Mouse (Mus musculus): ENCODE results near the gene Col6a1.

Col6a1 gene

DNA sequence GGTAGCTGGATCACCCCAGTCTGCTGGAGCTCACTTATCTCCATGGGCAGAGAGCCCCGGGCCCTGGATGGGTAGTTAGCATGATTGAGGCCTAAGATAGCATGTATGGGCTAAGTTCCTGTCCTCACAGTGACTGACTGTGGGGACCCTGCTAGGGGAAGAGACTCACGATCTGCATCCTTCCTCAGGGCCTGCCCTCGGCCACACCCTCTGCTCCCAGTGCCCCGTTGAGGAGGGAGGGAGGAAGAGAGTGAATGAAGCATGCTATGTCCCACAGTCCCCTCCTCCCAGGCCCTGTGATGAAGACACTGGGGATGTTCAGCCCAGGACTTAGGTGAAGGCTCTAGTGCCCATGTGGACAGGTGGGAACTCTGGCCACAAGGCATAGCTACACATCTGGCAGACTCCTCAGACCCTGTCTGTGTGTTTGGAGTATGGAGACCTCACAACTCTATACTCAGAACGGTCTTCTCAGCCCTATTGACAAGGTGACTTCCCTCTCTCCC is 1.7 kb downstream of the Col6a1 start:
- DNase-seq (ENCODE audit: low spot score in 2 of 2) = no peak

DNA sequence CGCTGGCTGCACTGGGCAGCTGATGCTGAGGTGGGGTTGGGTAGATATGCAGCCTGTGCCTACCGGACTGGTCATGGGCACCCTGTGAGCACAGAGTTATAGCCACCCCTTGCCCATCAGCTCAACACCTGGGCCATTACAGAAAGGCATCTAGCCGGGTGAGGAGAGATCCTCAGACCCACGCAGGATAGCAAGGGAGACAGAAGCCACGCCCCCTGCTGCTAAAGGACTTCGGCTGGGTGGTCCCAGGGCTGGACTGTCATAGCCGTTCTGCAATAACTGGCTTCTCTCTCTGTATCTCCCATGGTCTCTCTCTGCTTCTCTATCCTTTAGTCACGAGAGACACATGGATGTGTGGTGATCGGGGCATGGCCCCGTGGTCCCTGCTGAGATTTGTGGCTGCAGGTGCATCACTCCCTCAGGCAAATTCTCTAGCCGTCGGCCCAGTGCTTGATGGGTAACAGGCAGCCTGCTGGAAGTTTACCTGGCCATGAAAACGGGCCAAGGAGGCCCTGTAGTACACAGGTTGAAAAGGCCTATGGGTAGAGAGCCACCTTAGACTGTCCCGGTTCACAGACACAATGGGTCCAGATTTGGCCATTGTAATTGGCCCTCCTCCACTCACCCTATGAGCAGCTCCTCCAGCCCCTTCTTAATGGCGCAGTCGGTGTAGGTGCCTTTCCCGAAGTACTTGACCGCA is 3.1 kb downstream of the Col6a1 start:
- no peak for DNase-seq (ENCODE audit: low spot score in 2 of 2)

DNA sequence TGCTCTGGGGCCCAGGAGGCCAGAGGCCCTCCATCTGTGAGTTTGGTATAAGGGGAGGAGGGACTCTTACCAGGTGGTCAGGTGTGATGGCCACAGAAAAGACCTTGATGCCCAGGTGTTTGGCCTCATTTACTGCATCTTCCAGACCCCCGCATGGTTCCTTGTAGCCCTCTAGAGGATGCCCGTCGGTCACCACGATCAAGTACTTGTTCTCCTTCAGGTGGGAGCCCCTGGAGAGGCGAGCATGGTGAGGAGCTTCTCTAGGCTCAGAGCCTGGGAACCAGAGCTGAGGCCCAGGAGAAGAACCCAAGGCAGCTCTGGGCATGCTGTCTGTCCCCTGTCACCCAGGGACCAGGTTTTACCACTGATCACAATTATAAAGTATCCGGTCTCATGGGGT is 4.2 kb downstream of the Col6a1 start:
- DNase-seq (ENCODE audit: low spot score in 2 of 2) = no peak

DNA sequence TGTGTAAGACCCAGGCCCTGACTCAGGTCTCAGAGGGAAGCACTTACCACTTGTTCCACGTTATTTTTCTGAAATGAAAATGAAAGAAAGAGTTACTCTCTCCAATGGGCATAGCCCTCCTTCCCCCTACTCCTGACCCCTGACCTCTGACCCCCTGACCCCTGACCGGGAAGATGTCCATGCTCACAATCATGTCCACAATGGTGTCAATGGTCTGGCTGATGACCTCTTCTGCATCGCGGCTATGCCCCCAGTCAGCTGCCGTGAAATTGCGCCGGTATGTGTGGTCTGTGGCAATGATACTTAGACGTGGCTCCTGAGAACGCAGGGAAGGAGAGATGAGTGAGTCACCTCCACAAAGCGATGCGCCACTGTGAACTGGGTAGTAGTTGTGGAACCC is 4.8 kb downstream of the Col6a1 start:
- no peak for DNase-seq (ENCODE audit: low spot score in 2 of 2)

DNA sequence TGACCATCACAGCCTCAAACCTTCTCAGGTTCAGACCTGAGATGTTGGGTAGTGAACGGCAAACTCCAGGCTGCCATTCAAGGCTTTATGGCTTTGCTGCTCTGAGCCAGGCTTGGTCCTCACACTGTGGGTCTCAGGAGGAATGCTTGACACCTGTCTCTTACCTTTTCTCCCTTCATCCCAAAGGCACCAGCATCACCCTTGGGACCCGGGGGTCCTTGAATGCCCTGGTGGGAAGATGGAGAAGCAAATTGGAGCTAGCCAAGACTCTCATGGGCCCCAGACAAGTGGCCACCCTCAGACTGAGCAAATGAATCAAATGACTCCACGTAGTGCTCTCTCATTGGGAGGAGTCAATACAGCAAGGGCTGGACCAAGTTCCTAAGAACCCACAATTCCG is 8.3 kb downstream of the Col6a1 start:
- DNase-seq (ENCODE audit: low spot score in 2 of 2) = no peak

DNA sequence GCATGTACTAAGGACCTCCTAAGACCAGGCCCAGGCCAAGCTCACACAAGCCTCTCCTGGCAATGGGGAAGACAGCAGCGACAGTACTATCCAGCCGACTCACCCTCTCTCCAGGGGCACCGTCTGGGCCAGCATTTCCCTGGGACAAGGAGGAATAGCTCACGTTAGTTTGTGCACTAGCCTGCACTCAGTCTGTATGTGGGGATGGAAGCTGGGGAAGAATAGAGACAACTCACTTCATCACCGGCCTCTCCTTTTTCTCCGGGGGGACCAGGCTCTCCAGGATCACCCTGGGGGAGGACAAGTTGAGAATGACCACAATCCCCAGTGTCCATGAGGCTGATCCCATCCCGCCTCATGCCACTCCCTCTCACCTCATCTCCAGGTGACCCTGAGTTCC is 8.9 kb downstream of the Col6a1 start:
- DNase-seq (ENCODE audit: low spot score in 2 of 2) = no peak

DNA sequence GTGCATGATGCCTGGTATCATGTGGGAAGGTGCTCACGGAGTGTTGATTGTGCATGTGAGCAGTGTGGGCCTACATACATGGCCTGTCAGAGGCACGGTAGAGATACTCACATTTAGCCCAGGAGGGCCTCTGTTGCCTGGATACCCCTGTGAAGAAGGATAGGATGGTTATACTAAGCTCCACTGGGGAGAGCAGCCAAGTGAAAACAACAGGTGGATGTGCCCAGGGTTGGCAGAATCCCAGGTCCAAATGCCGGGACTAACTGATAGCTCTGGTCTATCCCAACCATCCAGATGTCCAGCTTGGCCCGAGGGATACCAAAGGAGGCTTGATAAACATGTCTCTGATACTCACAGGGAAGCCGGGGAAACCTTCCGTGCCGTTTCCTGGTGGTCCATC is 11.7 kb downstream of the Col6a1 start:
- DNase-seq (ENCODE audit: low spot score in 2 of 2) = no peak

DNA sequence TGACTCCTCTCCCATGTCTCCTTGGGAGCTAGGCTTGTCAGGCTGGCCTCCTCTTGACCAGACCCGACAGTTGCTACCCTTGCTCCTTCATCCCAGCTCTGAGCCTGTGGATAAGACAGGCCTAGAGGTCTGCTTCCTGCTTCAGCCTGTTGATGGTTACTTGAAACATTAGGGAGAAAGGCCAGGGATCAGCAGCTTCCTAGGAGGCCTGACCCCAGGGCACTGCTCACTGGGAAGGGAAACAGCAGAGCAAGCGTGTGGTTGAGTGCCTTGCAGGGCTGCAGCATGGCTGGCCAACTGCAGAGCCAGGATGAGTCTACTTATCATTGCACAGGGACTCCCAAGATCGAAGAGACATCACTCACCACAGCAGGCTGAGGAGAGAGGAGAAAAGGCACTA is 13.5 kb downstream of the Col6a1 start:
- no peak for DNase-seq (ENCODE audit: low spot score in 2 of 2)

DNA sequence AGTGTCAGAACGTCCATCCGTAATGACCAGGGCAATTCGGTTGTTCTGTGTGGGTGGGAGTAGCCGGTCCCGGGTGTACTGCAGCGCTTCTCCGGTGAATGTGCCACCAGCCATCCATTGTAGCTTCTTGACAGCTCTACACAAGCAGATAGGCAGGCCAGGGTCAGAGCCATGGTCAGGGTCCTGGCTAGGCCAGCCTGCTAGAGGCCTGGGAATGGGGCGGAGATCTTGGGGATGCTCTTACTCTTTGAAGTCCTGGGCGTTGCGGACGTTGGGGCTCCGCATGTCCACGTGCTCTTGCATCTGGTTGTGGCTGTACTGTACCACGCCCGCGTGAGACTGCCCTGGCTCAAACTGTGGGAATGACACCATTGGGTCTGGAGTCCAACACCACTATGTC is 14.6 kb downstream of the Col6a1 start:
- no peak for DNase-seq (ENCODE audit: low spot score in 2 of 2)

DNA sequence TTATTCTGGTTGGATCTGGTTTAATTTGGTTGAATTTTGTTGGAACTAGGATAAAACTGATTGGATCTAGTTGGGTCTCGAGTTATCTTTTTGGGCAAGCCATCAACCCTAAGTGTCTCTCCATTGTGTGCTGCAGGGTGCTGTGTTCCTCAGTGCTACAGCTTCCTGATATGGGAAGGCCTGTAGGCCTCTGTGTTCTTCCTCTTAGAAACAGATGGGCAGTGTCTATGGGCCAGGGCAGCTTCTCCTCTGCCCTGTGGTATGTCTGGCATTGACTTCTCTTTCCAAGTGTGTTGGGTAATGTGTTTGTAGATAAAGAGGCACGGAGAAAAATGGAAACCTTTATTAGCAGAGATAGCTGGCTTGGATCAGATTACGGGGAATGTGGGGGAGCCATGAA is 17.5 kb downstream of the Col6a1 start:
- no peak for DNase-seq (ENCODE audit: low spot score in 2 of 2)

DNA sequence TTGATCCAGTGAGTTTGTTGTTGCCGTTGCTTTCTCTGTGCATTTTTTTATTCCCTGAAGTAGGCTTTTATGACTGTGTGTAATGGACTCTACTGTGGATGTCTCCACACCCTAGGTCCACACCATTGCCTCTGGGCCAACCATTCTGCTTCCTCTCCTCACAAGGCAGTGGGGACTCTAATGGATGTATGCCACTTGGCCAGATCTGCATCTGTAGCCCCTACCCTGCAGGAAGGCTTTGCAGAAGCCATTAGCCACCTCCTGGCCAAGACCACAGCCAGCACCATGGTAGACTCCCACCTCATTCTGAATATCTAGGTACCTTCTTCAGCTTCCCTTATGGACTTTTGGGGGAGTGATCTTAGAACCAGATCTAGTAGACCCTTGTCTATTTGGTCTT is 18.4 kb downstream of the Col6a1 start:
- DNase-seq (ENCODE audit: low spot score in 2 of 2) = no peak

DNA sequence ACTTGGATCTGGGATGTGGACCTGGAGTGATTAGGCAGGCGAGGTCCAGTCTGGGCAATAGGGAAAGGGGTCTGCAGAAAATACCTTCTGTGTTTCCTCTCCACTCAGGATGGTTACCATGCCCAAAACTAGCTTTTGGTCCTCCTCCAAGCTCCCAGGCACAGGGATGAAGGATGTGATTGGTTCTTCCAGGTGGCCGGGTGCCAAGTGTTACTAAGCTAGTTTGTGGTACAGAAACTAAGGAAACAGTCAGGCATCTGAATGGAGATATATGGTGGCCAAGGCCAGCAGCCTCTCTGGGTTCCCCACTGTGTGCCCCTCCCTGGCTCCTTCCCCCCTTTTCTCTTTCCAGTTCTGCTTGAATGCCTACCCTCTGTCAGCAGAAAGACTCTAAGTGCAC is 19.0 kb downstream of the Col6a1 start:
- no peak for DNase-seq (ENCODE audit: low spot score in 2 of 2)

DNA sequence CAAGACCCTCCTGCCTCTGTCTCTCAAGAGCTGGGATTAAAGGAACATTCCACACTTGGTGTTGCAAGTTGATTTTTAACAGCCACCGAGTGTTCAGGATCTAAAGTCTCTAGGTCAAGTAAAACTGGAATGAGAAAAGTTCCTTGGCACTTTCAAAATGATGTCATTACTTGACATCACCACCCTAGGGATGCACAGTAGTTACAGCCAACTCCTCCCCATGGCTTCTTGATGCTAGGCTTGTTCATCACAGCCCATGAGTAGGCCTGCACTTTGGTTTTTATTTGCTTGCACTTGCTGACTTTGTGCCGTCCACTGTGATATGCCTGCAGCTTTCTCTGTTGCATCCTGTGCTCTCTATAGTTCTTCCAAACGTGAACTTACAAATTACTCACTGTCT is 21.6 kb downstream of the Col6a1 start:
- no peak for DNase-seq (ENCODE audit: low spot score in 2 of 2)

DNA sequence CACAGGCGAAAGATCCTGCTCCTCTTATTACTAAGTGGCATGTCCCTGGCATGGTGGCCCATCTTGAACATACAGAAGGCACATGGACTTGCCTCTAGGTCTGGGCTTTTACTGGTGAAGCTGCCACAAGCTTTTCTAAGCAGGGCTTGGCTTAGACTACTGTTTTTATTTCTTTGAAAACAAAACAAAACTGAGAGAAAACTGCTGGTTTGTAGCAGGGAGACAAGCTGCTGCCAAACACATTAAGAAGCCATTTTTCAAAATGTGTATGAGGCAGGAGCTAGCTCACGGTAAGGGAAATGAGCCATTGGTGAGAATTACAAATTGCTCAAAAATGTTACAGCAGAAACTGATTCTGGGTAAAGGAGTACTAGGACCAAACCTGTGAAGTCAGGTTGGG is 24.5 kb downstream of the Col6a1 start:
- no peak for DNase-seq (ENCODE audit: low spot score in 2 of 2)

DNA sequence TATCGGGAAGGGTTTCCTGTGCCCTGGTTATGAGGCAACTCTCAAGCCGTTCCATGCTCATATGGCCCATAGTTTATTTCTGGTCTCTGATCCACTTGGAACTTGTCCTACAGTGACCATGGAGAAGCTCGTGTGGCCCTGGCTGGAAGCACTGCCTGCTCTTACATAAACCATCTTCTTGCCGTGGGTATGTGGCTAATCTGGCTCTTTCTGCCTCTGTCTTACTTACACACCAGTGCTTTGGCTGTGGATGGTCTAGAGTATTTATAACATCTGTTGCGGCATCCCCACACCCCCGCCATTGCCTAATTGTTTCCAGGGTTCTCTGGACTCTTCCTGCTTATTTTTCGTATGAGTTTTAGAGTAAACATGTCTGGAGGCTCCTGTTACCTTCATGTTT is 26.2 kb downstream of the Col6a1 start:
- DNase-seq (ENCODE audit: low spot score in 2 of 2) = no peak

DNA sequence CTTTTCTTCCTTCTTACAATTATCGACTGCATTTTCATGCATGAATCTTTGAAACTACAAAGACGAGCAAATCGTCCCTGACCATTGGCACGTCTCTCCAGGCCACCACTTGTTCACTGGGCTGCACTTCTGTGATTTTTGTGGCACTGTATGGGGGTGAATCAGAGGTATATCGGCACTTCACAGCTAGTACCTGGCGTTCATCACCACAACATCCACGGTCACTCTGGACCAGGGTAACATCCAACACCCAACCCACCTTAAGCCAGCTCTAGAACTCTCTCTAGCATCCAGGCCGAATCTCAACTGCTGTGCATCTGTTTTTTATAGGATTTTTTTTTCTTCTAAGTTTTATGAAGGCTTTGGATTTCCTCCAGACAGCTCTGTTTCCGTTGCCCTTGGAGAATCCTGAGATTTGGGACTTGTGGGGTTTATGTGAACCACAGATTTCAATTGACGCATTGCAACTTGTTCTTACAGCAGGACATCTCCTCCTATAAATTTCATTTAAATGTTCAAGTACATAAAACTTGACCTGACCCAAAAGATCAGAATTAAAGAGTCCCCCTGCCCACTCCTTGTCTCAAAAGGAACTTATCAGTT is 30.6 kb downstream of the Col6a1 start:
- no peak for DNase-seq (ENCODE audit: low spot score in 2 of 2)

DNA sequence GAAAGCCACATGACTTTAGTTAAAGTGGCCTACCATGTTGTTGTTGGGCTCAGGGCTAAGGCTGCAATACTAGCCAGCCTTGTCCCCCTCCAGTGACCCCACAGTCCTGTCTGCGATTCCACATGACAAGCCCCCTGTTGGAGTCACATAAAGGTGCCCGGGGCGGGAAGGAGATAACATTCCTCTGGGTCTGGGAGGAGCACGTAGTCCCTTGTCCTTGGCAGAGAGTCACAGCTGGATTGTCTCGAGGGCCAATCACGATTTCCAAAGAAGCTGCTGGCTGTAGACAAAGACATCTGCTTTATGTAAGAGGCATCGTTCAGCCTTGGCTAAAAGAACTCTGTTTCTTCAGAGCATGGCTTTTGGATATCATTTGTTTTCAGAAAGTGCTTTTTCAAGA is 31.2 kb downstream of the Col6a1 start:
- DNase-seq (ENCODE audit: low spot score in 2 of 2) = no peak

DNA sequence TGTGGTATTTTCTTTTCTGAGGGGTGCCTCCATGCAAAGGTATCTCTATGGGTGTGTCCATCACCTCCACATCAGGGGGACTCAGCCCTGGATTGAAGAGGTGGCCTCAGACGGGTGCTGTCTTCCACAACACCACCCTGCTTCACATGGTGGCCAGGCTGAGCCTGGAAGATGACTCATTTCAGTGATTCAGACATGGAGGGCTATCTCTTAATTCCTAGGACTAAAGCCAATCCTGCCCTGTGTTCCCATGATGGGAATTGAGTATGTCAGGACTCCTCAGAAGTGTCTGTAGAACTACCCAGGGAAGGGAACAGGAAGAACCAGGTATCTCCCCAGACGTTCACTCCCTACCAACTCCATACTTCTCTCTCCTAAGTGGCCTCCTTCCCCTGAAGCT is 32.5 kb downstream of the Col6a1 start:
- no peak for DNase-seq (ENCODE audit: low spot score in 2 of 2)

DNA sequence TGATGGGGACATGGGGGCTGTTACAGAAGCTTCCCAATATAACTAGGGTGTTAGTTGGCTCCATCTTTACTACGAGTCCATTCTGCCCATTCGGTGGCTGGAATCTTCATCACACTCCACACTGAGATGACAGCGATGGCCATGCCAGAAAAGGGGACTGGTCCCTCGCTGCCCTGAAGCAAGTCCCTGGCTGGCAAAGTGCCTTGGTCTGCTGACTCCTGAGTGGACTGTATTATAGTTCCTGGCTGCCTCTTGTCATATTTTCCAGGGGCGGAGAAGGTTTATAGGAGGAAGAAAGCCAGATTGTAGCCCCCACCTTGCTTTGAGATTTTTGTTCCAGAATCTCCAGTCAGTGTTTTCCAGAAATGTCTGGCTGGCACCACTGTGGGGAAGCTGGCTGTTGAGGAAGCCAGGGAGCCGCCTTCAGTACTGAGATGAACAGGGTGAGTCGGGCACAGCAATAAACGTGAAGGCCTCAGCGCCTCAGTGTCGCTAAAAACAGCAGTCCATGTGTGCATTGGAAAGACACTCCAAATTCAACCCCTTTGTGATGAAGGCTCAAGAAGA is 40.4 kb downstream of the Col6a1 start:
- no peak for DNase-seq (ENCODE audit: low spot score in 2 of 2)

DNA sequence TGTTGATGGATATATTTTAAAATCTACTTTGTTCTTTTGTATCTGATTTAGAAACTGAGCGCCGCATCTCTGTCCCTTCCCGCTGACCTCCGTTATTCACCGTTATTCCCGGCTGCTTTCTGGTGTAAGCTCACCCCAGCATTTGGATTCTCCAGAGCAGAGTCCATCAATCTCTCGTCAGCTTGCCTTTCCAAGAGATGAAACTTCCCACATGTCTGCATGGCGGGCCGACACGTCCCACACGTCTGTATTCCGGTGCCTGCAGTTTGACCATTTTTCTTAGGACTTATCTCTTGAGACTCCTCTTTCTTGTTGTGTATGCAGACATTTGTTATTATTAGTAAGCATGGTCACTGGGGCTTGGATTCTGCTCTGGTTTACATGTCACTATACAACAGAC is 42.0 kb downstream of the Col6a1 start:
- DNase-seq (ENCODE audit: low spot score in 2 of 2) = no peak

DNA sequence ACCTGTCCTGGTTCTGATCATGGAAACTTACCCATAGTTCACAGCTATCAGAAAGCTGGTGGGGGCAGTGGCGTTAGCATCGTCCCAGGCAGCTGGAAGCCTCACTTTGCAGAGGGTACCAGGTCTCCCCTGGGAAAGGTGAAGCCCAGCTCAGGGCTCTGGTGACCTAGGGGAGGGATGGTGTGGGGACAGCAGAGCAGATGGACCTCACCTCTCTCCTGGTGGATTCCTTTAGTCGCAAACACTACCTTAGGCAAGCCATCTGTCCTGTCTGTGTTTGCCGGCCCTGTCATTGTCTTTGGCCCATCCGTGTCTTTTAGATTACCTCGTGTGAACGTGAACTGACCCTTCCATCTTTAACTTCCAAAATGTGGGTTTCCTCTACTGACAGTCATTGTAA is 42.5 kb downstream of the Col6a1 start:
- no peak for DNase-seq (ENCODE audit: low spot score in 2 of 2)

DNA sequence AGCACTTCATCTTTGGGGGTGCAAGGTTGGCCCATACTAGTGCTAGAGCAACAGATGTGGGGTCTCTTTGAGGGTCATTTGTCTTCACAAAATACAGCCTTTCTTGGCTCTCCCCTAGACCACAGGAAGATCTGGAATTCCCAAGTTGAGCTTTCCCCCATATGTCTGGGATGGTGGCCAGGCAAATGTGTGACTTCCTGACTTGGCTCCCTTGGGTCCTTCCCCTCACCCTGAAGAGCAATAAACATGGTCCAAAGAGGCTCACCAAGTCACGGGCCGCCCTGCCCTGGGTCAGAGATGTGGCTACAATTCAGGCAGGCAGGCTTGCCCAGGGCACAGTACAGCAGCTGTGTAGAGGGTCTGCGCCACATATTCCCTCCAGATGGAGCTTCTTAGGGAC is 44.1 kb downstream of the Col6a1 start:
- DNase-seq (ENCODE audit: low spot score in 2 of 2) = no peak
